Mouse (Mus musculus): ENCODE data around the gene Akt1. TPM values are rescaled to one million over a fixed set of nuclear protein-coding genes. Genes with fewer than 3 reads are reported as not detected.

The Akt1 gene
- total and polyA plus RNA-seq, 3 experiments, result 66.6 to 144 (median 74.4) TPM

- Histone ChIP-seq H3K27ac (ENCODE audit: insufficient read depth, low read depth) (no peak overlapping the region), H3K4me2 (ENCODE audit: insufficient read depth, low read depth, poor library complexity, severe bottlenecking) (no peak overlapping the region), H3K36me3 (replicated peaks in 1 of 2; ENCODE audit: control insufficient read depth in 1 of 2, insufficient read depth in 1 of 2, low read length in 1 of 2) (no peaks in the 10 kb centered on the region), H3K4me3 (replicated peaks in 1 of 3; ENCODE audit: low read depth in 2 of 3, low read length in 2 of 3, poor library complexity in 1 of 3) (no peak overlapping the region), H3K4me1 (ENCODE audit: control insufficient read depth in 1 of 2, insufficient read depth in 2 of 2) (peaks cover 11 to 20% of the 10 kb centered on the region in 2 experiments), H3K9me3 (replicated peaks; ENCODE audit: low read length) (no peaks in the 10 kb centered on the region), H3K79me2 (replicated peaks; ENCODE audit: control insufficient read depth, extremely low read depth, insufficient read depth, poor library complexity, severe bottlenecking) (no peaks in the 10 kb centered on the region), H3K27me3 (replicated peaks) (peaks cover 52% of the 10 kb centered on the region), H3K9ac (ENCODE audit: insufficient read depth, low read depth) (no peak overlapping the region)
- no peak for TF ChIP-seq POLR2AphosphoS2 (IDR thresholded peaks at IDR 0.05; ENCODE audit: low read depth, low read length)
- no peak for TF ChIP-seq SIN3A (IDR thresholded peaks at IDR 0.05; ENCODE audit: low read length)
- no peak for TF ChIP-seq SMC3 (IDR thresholded peaks at IDR 0.05; ENCODE audit: low read depth, low read length)
- TF ChIP-seq ZNF384 (IDR thresholded peaks at IDR 0.05; ENCODE audit: low read depth, low read length), result no peak
- no peak for TF ChIP-seq JUND (conservative IDR thresholded peaks at IDR 0.05; ENCODE audit: low read depth, low read length)
- no peak for TF ChIP-seq CHD2 (IDR thresholded peaks at IDR 0.05; ENCODE audit: low read length)
- in situ Hi-C loops (cut with MboI; ENCODE audit: low pct_ligation_motif_present, low pct_unique_long_range_greater_than_20kb, low sequenced_read_pairs), result no loop called here
- DNase-seq (ENCODE audit: extremely low read depth), result no peak
- dilution Hi-C loops (cut with MboI; ENCODE audit: extremely low pct_ligation_motif_present, extremely low pct_unique_long_range_greater_than_20kb, low sequenced_read_pairs), result no loop called here
Measured at GRCm38 (mm10) chr12:112718995-112719394, 44.3 kb upstream of the Akt1 start.

DNA sequence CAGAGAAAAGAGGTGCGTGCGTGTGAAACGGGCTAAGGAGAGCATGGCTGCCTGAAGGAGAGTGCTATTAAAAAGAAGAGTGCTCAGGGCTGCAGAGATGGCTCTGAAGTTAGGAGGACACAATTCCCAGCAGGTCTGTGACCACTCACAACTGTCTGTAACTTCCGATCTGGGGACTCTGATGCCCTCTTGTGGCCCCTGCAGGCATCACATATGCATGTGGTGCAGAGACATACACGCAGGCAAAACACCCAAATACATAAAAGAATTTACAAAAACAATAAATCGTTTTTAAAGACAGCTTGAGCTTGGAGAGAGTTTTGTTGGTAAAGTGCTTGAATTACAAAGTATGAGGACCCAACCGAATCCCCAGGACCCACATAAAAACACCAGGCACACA, 42.5 kb upstream of the Akt1 start:
- dilution Hi-C loops (cut with MboI; ENCODE audit: extremely low pct_ligation_motif_present, extremely low pct_unique_long_range_greater_than_20kb, low sequenced_read_pairs) (no loop called here), in situ Hi-C loops (cut with MboI; ENCODE audit: low pct_ligation_motif_present, low pct_unique_long_range_greater_than_20kb, low sequenced_read_pairs) (no loop called here)
- Histone ChIP-seq H3K4me2 (ENCODE audit: insufficient read depth, low read depth, poor library complexity, severe bottlenecking) (no peak overlapping the region), H3K79me2 (replicated peaks; ENCODE audit: control insufficient read depth, extremely low read depth, insufficient read depth, poor library complexity, severe bottlenecking) (no peaks in the 10 kb centered on the region), H3K9ac (ENCODE audit: insufficient read depth, low read depth) (no peak overlapping the region), H3K4me3 (replicated peaks in 1 of 3; ENCODE audit: low read depth in 2 of 3, low read length in 2 of 3, poor library complexity in 1 of 3) (no peak overlapping the region), H3K27ac (ENCODE audit: insufficient read depth, low read depth) (no peak overlapping the region), H3K27me3 (replicated peaks) (peaks cover 40% of the 10 kb centered on the region), H3K4me1 (ENCODE audit: control insufficient read depth in 1 of 2, insufficient read depth in 2 of 2) (peaks cover 6 to 14% of the 10 kb centered on the region in 2 experiments; a peak in 3 of 4 replicates), H3K9me3 (replicated peaks; ENCODE audit: low read length) (no peaks in the 10 kb centered on the region), H3K36me3 (replicated peaks in 1 of 2; ENCODE audit: control insufficient read depth in 1 of 2, insufficient read depth in 1 of 2, low read length in 1 of 2) (no peaks in the 10 kb centered on the region)
- TF ChIP-seq MAX (IDR thresholded peaks at IDR 0.05; ENCODE audit: low read length) (no peak), GABPA (IDR thresholded peaks at IDR 0.05; ENCODE audit: insufficient replicate concordance, low read depth, low read length) (no peak), CTCF (conservative IDR thresholded peaks at IDR 0.05 in 1 of 2, IDR thresholded peaks at IDR 0.05 in 1 of 2; ENCODE audit: low read depth in 2 of 2, low read length in 2 of 2) (peak; percentile 77 to 87), MYC (IDR thresholded peaks at IDR 0.05; ENCODE audit: low read depth, low read length) (peak; percentile 48; the same call in 1 of the 2 replicates), RAD21 (IDR thresholded peaks at IDR 0.05; ENCODE audit: low read depth, low read length) (peak; percentile 66), SMC3 (IDR thresholded peaks at IDR 0.05; ENCODE audit: low read depth, low read length) (peak; percentile 68), MXI1 (IDR thresholded peaks at IDR 0.05; ENCODE audit: low read depth, low read length) (no peak)
- peak; percentile 64 for DNase-seq (ENCODE audit: extremely low read depth)

DNA sequence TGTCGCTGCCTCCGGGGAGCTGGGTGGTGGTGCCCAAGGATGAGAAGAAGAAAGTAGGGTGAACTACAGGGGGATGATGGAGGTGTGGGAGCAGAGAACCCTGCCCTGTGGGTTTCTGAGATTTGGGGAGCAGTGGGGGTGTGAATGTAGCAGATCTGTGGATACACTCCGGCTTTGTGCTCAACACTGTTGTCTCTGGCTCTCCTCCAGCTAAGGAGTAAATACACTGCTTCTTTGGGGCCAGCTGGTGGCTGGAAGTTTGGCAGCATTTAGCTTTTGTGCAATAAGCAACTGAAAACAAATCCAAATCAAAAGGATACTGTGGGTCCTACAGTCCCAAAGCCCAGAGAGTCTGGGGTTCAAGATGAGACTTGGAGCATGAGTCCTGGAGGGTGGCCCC, 39.3 kb upstream of the Akt1 start:
- dilution Hi-C loops (cut with MboI; ENCODE audit: extremely low pct_ligation_motif_present, extremely low pct_unique_long_range_greater_than_20kb, low sequenced_read_pairs) (no loop called here), in situ Hi-C loops (cut with MboI; ENCODE audit: low pct_ligation_motif_present, low pct_unique_long_range_greater_than_20kb, low sequenced_read_pairs) (no loop called here)
- H3K27me3 ChIP-seq (replicated peaks), result peaks cover 49% of the 10 kb centered on the region

More for the DNA sequence above, 39.3 kb upstream of the Akt1 start:
- Histone ChIP-seq H3K79me2 (replicated peaks; ENCODE audit: control insufficient read depth, extremely low read depth, insufficient read depth, poor library complexity, severe bottlenecking) (no peaks in the 10 kb centered on the region), H3K36me3 (replicated peaks in 1 of 2; ENCODE audit: control insufficient read depth in 1 of 2, insufficient read depth in 1 of 2, low read length in 1 of 2) (no peaks in the 10 kb centered on the region), H3K9ac (ENCODE audit: insufficient read depth, low read depth) (no peak overlapping the region), H3K4me3 (replicated peaks in 1 of 3; ENCODE audit: low read depth in 2 of 3, low read length in 2 of 3, poor library complexity in 1 of 3) (no peak overlapping the region), H3K4me1 (ENCODE audit: control insufficient read depth in 1 of 2, insufficient read depth in 2 of 2) (peaks cover 2 to 5% of the 10 kb centered on the region in 2 experiments; a peak in 3 of 4 replicates), H3K9me3 (replicated peaks; ENCODE audit: low read length) (peaks cover 7% of the 10 kb centered on the region), H3K4me2 (ENCODE audit: insufficient read depth, low read depth, poor library complexity, severe bottlenecking) (no peak overlapping the region), H3K27ac (ENCODE audit: insufficient read depth, low read depth) (no peak overlapping the region)
- no peak for TF ChIP-seq MAX (IDR thresholded peaks at IDR 0.05; ENCODE audit: low read length)
- no peak for TF ChIP-seq USF2 (conservative IDR thresholded peaks at IDR 0.05; ENCODE audit: low read depth, low read length)
- no peak for TF ChIP-seq CTCF (conservative IDR thresholded peaks at IDR 0.05 in 1 of 2, IDR thresholded peaks at IDR 0.05 in 1 of 2; ENCODE audit: low read depth in 2 of 2, low read length in 2 of 2)
- TF ChIP-seq UBTF (IDR thresholded peaks at IDR 0.05; ENCODE audit: low read depth, low read length), result no peak
- no peak for TF ChIP-seq TCF12 (IDR thresholded peaks at IDR 0.05; ENCODE audit: low read depth, low read length)
- no peak for TF ChIP-seq TBP (conservative IDR thresholded peaks at IDR 0.05; ENCODE audit: low read depth, low read length)
- TF ChIP-seq MAFK (IDR thresholded peaks at IDR 0.05; ENCODE audit: insufficient replicate concordance, low read length), result no peak
- no peak for TF ChIP-seq ZKSCAN1 (IDR thresholded peaks at IDR 0.05; ENCODE audit: borderline replicate concordance, low read depth, low read length)
- no peak for TF ChIP-seq MEF2A (IDR thresholded peaks at IDR 0.05; ENCODE audit: borderline replicate concordance, low read depth, low read length)
- TF ChIP-seq RCOR1 (conservative IDR thresholded peaks at IDR 0.05; ENCODE audit: low read depth, low read length), result no peak
- TF ChIP-seq SMC3 (IDR thresholded peaks at IDR 0.05; ENCODE audit: low read depth, low read length), result no peak
- TF ChIP-seq CHD1 (IDR thresholded peaks at IDR 0.05; ENCODE audit: low read depth, low read length), result no peak
- TF ChIP-seq KAT2A (IDR thresholded peaks at IDR 0.05; ENCODE audit: insufficient replicate concordance, low read length), result no peak
- no peak for TF ChIP-seq EP300 (IDR thresholded peaks at IDR 0.05; ENCODE audit: low read length)
- no peak for TF ChIP-seq NRF1 (IDR thresholded peaks at IDR 0.05; ENCODE audit: low read depth, low read length)
- no peak for TF ChIP-seq ZMIZ1 (IDR thresholded peaks at IDR 0.05; ENCODE audit: low read depth, low read length)
- no peak for TF ChIP-seq ELF1 (IDR thresholded peaks at IDR 0.05; ENCODE audit: low read depth, low read length)
- no peak for DNase-seq (ENCODE audit: extremely low read depth)

All from CH12.LX (cell line).